Mouse (Mus musculus) erythroblast, embryonic 14.5 days (primary cell): ENCODE measurements at regions not wholly inside any gene's neighbourhood (a gene's known extent, or its start where the extent isn't known, plus 50 kb on each side); places are given as distances from the start of the nearest gene placed in this dataset.

ENCODE experiments used
- H3K27me3 ChIP-seq: 2 replicates; pipeline ENCODE4 v1.6.1; 2012; ENCODE audit warnings: inconsistent platforms; ENCODE audit not compliant: control insufficient read depth
- H3K36me3 ChIP-seq: 2 replicates; pipeline ENCODE4 v1.6.1; 2012; ENCODE audit warnings: mild to moderate bottlenecking, inconsistent platforms; ENCODE audit not compliant: control insufficient read depth
- H3K4me1 ChIP-seq: 2 replicates; pipeline ENCODE4 v1.6.1; 2012; ENCODE audit warnings: inconsistent platforms; ENCODE audit not compliant: control insufficient read depth
- H3K4me3 ChIP-seq: replicated peaks from 2 replicates; pipeline ENCODE3; 2012; ENCODE audit warnings: moderate library complexity, mild to moderate bottlenecking, inconsistent platforms
- H3K9me3 ChIP-seq: 2 replicates; pipeline ENCODE4 v1.6.1; 2012; ENCODE audit warnings: low read length, inconsistent platforms, mixed read lengths; ENCODE audit not compliant: control insufficient read depth
- GATA1 ChIP-seq: IDR thresholded peaks from 2 replicates; pipeline ENCODE4 v1.6.1; 2012; ENCODE audit warnings: low read length, inconsistent platforms, mixed read lengths
- TAL1 ChIP-seq: IDR thresholded peaks from 3 replicates; pipeline ENCODE4 v1.6.1; 2012; ENCODE audit warnings: low read length, inconsistent platforms, mixed read lengths

DNA sequence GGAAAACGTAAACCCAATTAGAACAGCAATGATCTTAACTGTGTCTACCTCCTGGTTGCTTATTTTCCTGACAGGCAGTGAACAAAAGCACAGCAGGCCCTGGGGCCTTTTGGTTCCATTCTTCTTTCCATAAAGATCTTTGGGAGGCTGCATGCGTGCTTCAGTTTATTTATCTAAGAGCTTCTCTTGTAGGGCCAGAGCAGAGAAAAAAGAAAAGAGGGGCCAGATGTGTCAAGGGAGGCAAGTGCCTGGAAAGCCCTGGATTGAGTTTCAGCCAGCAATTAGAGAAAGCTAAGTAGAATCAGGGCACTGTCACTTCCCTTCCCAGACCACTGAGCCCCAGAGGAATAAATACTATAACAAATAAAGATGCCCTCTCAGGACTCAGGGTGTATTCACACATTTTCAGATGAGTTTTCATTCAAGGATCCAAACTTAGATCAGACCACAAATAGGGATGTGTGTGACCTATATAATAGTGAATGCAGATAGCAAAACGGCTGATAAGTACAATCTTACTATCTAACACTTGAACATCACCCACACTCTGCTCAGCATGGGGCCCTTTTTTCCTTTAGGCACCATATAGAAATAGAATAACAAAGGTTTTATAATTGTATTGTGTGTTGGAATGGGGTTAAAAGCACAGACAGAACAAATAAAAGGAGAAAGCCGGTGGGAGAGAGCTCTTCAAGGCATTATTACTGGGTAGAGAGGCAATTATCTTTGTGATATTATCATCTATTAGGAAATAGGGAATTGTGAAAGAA lies 612.2 kb downstream of the Slc22a22 start:
- H3K36me3 ChIP-seq: no peaks in the 10 kb centered on the region
- no peak overlapping the region for H3K4me3 ChIP-seq
- H3K4me1 ChIP-seq: no peaks in the 10 kb centered on the region
- no peaks in the 10 kb centered on the region for H3K9me3 ChIP-seq
- TF ChIP-seq GATA1 (no peak), TAL1 (no peak)
- no peaks in the 10 kb centered on the region for H3K27me3 ChIP-seq

DNA sequence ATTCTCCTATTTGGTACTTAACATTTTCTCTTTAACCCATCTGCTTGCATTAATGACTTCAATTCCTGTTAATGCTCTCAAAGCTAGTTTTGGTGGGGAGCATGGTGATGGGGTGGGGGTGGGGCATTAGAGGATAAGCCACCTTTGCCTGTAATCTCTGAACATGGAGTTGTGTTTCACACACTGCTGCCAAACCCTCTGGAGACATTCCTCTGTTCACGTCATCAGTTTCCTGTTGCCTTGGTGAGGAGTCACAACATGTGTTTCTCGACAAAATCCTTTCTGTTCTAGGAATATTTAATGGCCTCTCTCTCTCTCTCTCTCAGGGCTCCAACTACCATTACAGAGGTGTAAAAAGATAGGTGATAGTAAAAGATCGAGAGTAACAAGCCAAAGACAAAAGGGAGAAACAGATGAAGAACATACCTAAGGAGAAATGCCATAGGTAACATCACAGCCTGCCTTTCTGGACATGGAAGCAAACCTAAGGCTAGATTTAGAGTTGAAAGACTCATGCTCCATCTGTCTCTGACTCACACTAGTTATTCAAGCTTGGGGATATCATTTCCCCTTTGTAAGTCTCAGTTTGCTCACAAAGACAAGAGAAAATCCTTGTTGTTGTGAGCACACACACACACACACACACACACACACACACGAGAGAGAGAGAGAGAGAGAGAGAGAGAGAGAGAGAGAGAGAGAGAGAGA lies 618.6 kb downstream of the Slc22a22 start:
- no peaks in the 10 kb centered on the region for H3K36me3 ChIP-seq
- no peak for TF ChIP-seq GATA1
- TF ChIP-seq TAL1: no peak
- H3K9me3 ChIP-seq: no peaks in the 10 kb centered on the region
- no peaks in the 10 kb centered on the region for H3K27me3 ChIP-seq
- no peaks in the 10 kb centered on the region for H3K4me1 ChIP-seq
- H3K4me3 ChIP-seq: no peak overlapping the region

DNA sequence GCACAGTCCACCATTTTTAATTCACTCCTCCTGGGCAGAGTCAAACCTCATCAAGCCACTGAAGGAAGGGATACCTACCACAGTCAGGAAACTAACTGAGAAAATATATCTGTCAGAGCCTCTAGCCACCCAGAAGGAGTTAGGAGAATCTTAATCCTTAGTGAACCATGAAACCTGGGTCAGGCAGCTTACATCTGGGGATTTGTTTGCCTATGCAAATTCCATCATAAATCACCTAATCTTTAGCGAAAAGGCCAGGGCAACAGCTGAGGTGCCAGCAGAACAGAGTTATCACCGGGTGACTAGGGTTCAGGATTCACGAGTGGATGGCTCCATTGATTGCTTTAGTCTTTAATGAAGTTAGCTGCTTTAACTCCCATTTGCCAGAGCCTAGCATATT lies 619.3 kb downstream of the Slc22a22 start:
- TF ChIP-seq GATA1: no peak
- TF ChIP-seq TAL1: no peak
- H3K9me3 ChIP-seq: no peaks in the 10 kb centered on the region
- H3K4me3 ChIP-seq: no peak overlapping the region

DNA sequence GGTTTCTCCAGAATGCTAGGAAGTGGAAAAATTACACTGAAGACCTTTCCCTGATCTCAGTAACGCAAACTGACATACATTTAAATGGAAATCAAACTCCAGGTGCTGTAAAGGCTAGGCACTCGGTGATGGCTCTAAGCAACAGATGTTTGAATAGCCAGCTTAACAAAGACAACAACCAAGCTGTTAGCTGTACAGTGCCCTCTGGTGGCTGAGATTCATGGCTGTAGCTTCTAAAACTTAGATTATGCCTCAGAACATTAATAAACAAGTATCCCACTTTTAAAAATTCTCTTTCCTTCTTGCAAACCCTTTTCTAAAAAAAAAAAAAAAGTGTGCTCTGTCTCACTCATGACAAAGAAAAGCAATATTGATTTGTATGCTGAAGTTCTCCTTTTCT lies 621.4 kb downstream of the Slc22a22 start:
- H3K4me3 ChIP-seq: no peak overlapping the region
- no peaks in the 10 kb centered on the region for H3K4me1 ChIP-seq
- no peaks in the 10 kb centered on the region for H3K9me3 ChIP-seq
- H3K27me3 ChIP-seq: no peaks in the 10 kb centered on the region
- H3K36me3 ChIP-seq: no peaks in the 10 kb centered on the region
- no peak for TF ChIP-seq TAL1
- no peak for TF ChIP-seq GATA1

More for the DNA sequence above, 619.3 kb downstream of the Slc22a22 start:
- Histone ChIP-seq H3K36me3 (no peaks in the 10 kb centered on the region), H3K4me1 (no peaks in the 10 kb centered on the region), H3K27me3 (no peaks in the 10 kb centered on the region)

DNA sequence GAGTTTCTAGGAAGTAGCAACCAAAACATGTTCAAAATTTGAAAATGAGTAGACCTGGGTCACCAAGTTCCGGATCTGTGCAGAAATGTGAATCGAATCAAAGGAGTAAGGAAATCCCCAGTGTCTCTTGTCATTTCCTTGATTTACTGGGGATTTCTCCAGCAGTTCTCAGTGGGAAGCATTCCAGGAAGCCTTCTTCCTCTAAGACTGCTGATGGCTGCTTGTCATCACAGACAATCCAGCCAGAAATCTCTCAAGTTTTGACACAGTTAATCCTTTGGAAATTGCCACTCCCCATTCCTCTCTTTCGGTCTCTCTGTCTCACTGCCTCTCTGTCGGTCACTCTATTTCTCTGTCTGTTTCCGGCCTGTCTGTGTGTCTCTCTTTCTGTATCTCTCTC lies 624.3 kb downstream of the Slc22a22 start:
- H3K9me3 ChIP-seq: no peaks in the 10 kb centered on the region
- no peaks in the 10 kb centered on the region for H3K4me1 ChIP-seq
- no peak overlapping the region for H3K4me3 ChIP-seq
- H3K36me3 ChIP-seq: no peaks in the 10 kb centered on the region
- TF ChIP-seq GATA1 (no peak), TAL1 (no peak)
- H3K27me3 ChIP-seq: no peaks in the 10 kb centered on the region

DNA sequence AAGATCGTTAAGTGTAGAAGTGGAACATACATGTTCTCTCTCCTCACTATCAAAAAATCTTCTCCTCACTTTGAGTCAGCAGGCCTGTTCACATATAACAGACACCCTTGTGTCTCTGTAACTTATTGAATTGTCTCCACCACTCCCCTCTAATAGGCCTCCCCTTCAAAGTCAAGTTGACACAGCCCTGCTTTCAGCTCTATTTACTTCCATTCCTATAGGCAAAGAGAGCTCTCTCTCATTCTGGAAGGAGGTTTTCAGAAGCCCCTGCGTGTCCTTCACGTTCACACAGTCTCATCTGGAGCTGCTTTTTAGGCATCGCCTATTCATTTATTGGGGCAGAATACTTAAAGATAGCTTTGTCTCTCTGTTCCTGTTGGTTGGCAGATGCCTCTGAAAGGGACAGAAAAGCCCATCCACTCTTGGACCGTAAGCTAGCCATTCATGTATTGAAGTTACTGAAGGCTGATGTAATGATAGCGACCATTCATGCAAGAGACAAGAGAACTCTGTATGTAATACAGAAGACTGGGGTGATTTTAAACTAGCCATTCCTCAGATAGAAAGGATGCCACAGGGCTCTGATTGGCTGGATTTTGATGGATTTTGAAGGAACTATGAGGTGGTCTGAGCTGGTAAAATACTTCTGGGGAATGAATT lies 629.8 kb downstream of the Slc22a22 start:
- no peaks in the 10 kb centered on the region for H3K9me3 ChIP-seq
- H3K4me1 ChIP-seq: no peaks in the 10 kb centered on the region
- no peak overlapping the region for H3K4me3 ChIP-seq
- no peaks in the 10 kb centered on the region for H3K36me3 ChIP-seq
- no peak for TF ChIP-seq GATA1
- H3K27me3 ChIP-seq: no peaks in the 10 kb centered on the region

DNA sequence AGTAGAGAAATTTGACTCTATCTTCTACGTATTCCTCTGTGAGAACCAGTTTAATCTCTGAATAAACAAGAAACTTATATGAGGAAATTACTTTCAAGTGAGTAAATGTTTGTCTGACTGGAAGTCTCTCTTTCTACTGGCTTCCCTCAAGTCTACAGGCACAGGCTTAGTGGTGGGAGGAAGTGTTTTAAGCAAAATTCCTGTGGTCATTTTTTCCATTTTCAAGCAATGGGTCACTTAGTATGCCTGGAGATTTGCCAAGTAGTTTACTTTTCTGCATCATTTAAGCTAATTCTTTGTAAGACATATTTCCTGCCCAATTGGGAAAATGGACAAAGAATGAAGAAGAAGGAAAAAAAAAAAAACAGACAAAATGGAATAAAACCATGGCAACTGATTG lies 632.9 kb downstream of the Slc22a22 start:
- no peaks in the 10 kb centered on the region for H3K36me3 ChIP-seq
- no peaks in the 10 kb centered on the region for H3K9me3 ChIP-seq
- no peaks in the 10 kb centered on the region for H3K4me1 ChIP-seq
- H3K4me3 ChIP-seq: no peak overlapping the region
- TF ChIP-seq TAL1: no peak
- TF ChIP-seq GATA1: no peak
- H3K27me3 ChIP-seq: no peaks in the 10 kb centered on the region

DNA sequence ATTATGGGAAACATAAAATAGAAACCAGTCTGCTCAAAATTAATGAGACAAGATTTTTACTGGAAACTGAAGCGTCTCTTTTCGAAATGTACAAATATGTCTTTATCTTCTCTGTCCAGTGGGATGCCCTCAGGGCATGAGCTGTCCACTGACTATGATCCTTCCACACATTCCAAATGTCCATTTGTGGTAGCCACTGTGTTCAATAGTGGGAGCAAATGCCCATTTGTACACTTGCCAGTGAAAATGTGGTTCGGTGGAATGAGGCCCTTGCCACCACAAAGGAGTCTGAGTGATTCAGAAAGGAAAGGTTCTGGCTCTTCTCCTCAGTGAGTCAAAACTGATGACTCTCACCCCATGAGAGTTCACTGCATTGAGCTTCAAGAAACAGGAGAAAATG lies 635.9 kb downstream of the Slc22a22 start:
- Histone ChIP-seq H3K27me3 (no peaks in the 10 kb centered on the region), H3K9me3 (no peaks in the 10 kb centered on the region), H3K36me3 (no peaks in the 10 kb centered on the region), H3K4me3 (no peak overlapping the region), H3K4me1 (no peaks in the 10 kb centered on the region)
- TF ChIP-seq TAL1 (no peak), GATA1 (no peak)

DNA sequence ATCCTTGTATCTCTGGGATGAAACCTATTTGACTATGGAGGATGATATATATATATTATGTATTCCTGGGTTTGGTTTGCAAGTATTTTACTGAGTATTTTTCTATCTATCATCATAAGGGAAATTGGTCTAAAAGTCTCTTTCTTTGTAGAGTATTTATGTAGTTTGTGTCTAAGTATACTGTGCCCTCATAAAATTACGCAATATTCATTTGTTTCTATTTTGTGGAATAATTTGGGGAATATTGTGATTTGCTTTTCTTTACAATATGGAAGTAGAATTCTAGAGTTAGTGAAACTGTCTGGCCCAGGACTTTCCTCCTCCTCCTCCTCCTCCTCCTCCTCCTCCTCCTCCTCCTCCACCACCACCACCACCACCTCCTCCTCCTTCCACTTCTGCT lies 640.1 kb downstream of the Slc22a22 start:
- Histone ChIP-seq H3K4me1 (no peaks in the 10 kb centered on the region), H3K36me3 (no peaks in the 10 kb centered on the region), H3K9me3 (no peaks in the 10 kb centered on the region), H3K4me3 (no peak overlapping the region), H3K27me3 (no peaks in the 10 kb centered on the region)
- TF ChIP-seq TAL1: no peak
- no peak for TF ChIP-seq GATA1
